Mouse (Mus musculus) stomach, embryonic 15.5 days (tissue): Measurements from ENCODE around the gene Atp23. TPM values are rescaled to one million over a fixed set of nuclear protein-coding genes. Genes with fewer than 3 reads are reported as not detected.

ENCODE experiments used
- ATAC-seq: fragments of 200-750 bp; cut with Nextera tagmentation; 2 replicates; pipeline ENCODE4 v1.8.0; 2017; ENCODE audit warnings: low read depth, moderate number of reproducible peaks, moderate TSS enrichment; ENCODE audit not compliant: insufficient read depth, low FRiP score
- H3K27ac ChIP-seq: fragments of 300-500 bp; sonication (generic); 2 replicates; pipeline ENCODE4 v1.5.1; 2015; ENCODE audit warnings: mild to moderate bottlenecking, inconsistent platforms
- H3K27me3 ChIP-seq: fragments of 300-500 bp; sonication (generic); replicated peaks from 2 replicates; pipeline ENCODE4 v1.6.1; 2015; ENCODE audit warnings: inconsistent platforms
- H3K36me3 ChIP-seq: fragments of 300-500 bp; sonication (generic); 2 replicates; pipeline ENCODE4 v1.6.1; 2015; ENCODE audit warnings: inconsistent platforms
- H3K4me1 ChIP-seq: fragments of 300-500 bp; sonication (generic); 2 replicates; pipeline ENCODE4 v1.6.1; 2015; ENCODE audit warnings: inconsistent platforms
- H3K4me2 ChIP-seq: fragments of 300-500 bp; sonication (generic); 2 replicates; pipeline ENCODE4 v1.6.1; 2015; ENCODE audit warnings: mild to moderate bottlenecking, inconsistent platforms
- H3K4me3 ChIP-seq: fragments of 300-500 bp; sonication (generic); replicated peaks from 2 replicates; pipeline ENCODE4 v1.5.1; 2015; ENCODE audit warnings: inconsistent platforms
- H3K9ac ChIP-seq: fragments of 300-500 bp; sonication (generic); 2 replicates; pipeline ENCODE4 v1.6.1; 2015; ENCODE audit warnings: inconsistent platforms
- H3K9me3 ChIP-seq: fragments of 300-500 bp; sonication (generic); 2 replicates; pipeline ENCODE4 v1.6.1; 2016; ENCODE audit warnings: inconsistent platforms
- WGBS: fragments of 180-500 bp; shearing (Covaris S2); methylation state at CpG from one replicate; pipeline ENCODE4 v1.1.7; 2015; 5-methylcytosine and 5-hydroxymethylcytosine counted together
- polyA plus RNA-seq: library from polyadenylated mRNA; unstranded; fragments of >200 nt; fragmentation: Nextera tagmentation; extraction: Ambion mirVana; gene quantifications from 2 replicates; pipeline ENCODE4 v1.2.1, GENCODE M21; 2015

The Atp23 gene
- polyA plus RNA-seq, 1 experiment from 2014 or later: 18.2 TPM

- 46% methylated on average over 3 of the region's 3 CpGs for WGBS
- peak overlapping the region; percentile 99 for H3K27ac ChIP-seq
- H3K9ac ChIP-seq: no peak overlapping the region; the same call in 1 of the 2 replicates
- H3K4me1 ChIP-seq: peaks cover 45% of the 10 kb centered on the region
- H3K4me3 ChIP-seq: no peak overlapping the region
- H3K27me3 ChIP-seq: no peaks in the 10 kb centered on the region
- no peak for ATAC-seq
- H3K4me2 ChIP-seq: peak overlapping the region; percentile 80; the same call in 1 of the 2 replicates
- H3K36me3 ChIP-seq: no peaks in the 10 kb centered on the region
- H3K9me3 ChIP-seq: no peaks in the 10 kb centered on the region
Observed at GRCm38 (mm10) chr10:126929543-126929942, 28.4 kb upstream of the Atp23 start.

GRCm38 (mm10) chr10:126928819-126929206 lies 27.7 kb upstream of the Atp23 start:
- WGBS: 23% methylated on average over 12 of the region's 12 CpGs
- ATAC-seq: no peak
- H3K9me3 ChIP-seq: no peaks in the 10 kb centered on the region
- peaks cover 43% of the 10 kb centered on the region for H3K4me1 ChIP-seq
- no peaks in the 10 kb centered on the region for H3K36me3 ChIP-seq
- peak overlapping the region; percentile 50 for H3K4me3 ChIP-seq
- H3K27me3 ChIP-seq: no peaks in the 10 kb centered on the region
- H3K27ac ChIP-seq: peak overlapping the region; percentile 99
- H3K4me2 ChIP-seq: peak overlapping the region; percentile 80
- H3K9ac ChIP-seq: no peak overlapping the region; the same call in 1 of the 2 replicates

DNA sequence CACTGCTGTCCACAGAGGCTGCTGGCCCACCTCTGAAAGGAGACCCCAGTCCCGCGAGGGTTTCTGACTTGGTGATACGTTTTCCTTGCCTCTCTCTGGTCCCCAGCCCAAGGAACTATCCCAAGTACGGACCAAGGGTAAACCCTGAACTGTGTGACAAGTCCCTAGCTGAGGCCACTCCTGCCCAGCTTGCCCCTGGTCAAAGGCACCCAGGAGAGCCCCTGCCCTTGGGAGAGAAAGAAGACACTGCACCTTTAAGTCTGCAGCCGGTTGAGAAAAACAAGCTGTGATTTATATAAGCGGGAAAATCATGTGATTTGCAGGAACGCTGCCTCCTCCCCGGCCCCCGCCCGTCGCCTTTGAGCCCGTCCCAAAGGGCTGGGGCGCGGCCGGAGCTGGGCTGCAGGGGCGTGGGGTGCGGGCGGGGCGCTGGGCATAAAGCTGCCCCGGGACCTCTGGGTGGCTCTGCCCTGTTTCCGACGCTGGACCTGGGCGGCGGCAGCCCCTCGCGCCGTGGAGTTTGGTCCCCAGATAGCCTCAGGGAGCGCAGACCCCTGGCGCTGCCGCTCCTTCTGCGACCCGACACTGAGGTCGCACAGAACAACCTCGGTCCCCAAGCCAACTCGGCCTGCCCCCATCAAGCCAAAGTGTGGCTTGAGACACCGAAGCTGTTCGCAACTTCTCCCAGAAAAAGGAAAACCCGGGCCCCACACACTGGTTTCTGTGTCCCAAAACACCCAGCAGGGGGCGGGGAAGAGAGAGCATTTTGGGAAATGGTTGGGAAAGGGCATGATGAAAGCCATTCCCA lies 27.1 kb upstream of the Atp23 start:
- ATAC-seq: peak; percentile 75
- peak overlapping the region; percentile 46 for H3K9ac ChIP-seq
- H3K27ac ChIP-seq: peak overlapping the region; percentile 99
- H3K4me1 ChIP-seq: peaks cover 43% of the 10 kb centered on the region
- H3K4me3 ChIP-seq: peak overlapping the region; percentile 50
- under 1% methylated on average over 39 of the region's 39 CpGs for WGBS
- no peaks in the 10 kb centered on the region for H3K27me3 ChIP-seq
- H3K4me2 ChIP-seq: peak overlapping the region; percentile 80
- H3K36me3 ChIP-seq: no peaks in the 10 kb centered on the region
- no peaks in the 10 kb centered on the region for H3K9me3 ChIP-seq

DNA sequence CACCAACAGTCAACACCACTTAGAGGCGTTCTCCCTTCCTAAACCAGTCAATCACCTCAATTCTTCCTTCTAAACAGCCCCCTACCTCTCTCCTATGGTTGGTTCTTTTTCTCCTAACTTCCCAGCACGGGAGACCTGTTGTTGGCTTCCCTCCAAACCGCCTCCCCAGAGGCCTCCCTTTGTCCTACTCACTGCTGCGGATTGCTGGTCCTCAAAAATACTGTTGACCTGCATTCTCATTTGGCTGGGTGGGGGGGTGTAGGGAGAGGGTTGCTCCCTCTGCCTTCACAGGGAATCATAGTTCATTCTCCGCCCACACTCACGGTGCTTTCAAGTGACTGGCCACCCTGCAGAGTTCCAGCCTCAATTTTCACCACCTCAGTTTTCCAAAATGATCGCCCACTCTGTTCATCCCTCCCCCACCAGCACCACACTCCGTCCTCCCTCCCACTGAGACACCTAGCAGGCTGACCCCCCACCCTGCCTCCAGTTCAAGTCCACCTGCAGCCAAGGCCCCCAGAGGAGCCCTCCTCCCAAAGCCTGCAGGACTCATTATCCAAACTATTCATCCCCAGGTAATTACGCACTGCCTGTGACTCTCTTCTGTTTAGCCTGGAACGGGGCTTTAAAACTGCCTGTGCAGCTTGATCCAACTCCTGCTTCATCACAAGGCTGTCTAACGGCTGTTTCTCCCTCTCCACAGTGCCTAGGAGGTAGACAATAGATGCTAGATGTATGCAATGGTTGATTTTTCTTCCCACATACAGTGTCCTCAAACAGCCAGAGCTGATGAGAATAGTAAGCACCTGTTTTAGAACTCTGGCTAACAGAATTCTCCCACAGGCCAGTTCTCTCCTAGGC lies 26.2 kb upstream of the Atp23 start:
- Histone ChIP-seq H3K4me1 (peaks cover 43% of the 10 kb centered on the region), H3K9ac (no peak overlapping the region), H3K27me3 (no peaks in the 10 kb centered on the region), H3K4me3 (peak overlapping the region; percentile 50), H3K9me3 (no peaks in the 10 kb centered on the region), H3K4me2 (peak overlapping the region; percentile 80), H3K27ac (peak overlapping the region; percentile 99), H3K36me3 (no peaks in the 10 kb centered on the region)
- WGBS: 23% methylated on average over 11 of the region's 11 CpGs
- no peak for ATAC-seq

DNA sequence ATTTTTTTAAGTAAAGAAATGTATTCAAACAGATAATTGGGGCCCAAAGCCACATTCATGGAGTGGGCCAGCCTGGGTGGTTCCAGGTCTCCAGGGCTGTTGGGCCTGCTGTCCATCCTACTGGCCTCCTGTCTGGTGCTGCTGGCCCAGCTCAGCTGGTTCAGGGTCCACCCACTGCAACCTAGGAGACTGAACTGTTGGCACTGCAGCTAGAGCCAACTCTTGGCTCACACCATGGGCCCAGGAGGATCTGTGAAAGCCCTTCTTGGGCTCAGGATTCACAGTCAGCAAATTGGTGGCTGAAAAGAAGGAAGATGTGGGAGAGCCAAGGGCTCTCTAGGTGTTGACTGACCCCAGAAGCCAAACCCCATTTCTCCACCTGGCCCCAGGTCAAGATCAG lies 24.2 kb upstream of the Atp23 start:
- Histone ChIP-seq H3K27ac (no peak overlapping the region), H3K9ac (no peak overlapping the region), H3K4me2 (no peak overlapping the region), H3K9me3 (no peaks in the 10 kb centered on the region), H3K36me3 (no peaks in the 10 kb centered on the region), H3K27me3 (no peaks in the 10 kb centered on the region), H3K4me3 (no peak overlapping the region), H3K4me1 (peaks cover 34% of the 10 kb centered on the region)
- no peak for ATAC-seq

- H3K4me1 ChIP-seq: peaks cover 21% of the 10 kb centered on the region
- H3K27me3 ChIP-seq: no peaks in the 10 kb centered on the region
- no peak overlapping the region for H3K4me2 ChIP-seq
- no peak overlapping the region for H3K27ac ChIP-seq
- 59% methylated on average over 3 of the region's 3 CpGs for WGBS
- H3K9me3 ChIP-seq: peaks cover 2% of the 10 kb centered on the region; the same call in 1 of the 2 replicates
- no peaks in the 10 kb centered on the region for H3K36me3 ChIP-seq
- H3K4me3 ChIP-seq: no peak overlapping the region
- H3K9ac ChIP-seq: no peak overlapping the region
- no peak for ATAC-seq
Observed at GRCm38 (mm10) chr10:126924087-126924486, 22.9 kb upstream of the Atp23 start.

- WGBS: 96% methylated on average over 3 of the region's 3 CpGs
Observed at GRCm38 (mm10) chr10:126920220-126920619, 19.1 kb upstream of the Atp23 start.

DNA sequence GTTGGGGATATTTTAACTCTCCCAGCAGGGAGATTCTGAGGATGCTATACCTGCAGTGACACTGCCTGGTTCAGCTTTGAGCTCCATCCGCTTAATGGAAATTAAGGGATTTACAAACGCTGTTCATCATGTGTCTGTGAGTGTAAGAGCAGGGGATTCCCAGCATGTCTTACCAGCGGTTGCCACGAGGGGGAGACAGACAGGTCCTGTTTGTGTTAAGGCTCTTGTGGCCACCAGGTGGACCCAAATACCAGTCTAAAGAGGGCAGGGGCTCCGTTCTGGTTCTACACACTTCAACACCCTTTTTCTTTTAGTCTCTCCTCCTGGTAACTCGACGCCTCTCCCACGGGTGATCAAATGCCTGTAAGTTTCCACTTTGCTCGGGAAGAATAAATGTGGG lies 17.9 kb upstream of the Atp23 start:
- Histone ChIP-seq H3K27ac (no peak overlapping the region; the same call in 1 of the 2 replicates), H3K9me3 (peaks cover 2% of the 10 kb centered on the region; the same call in 1 of the 2 replicates), H3K4me3 (no peak overlapping the region), H3K4me1 (no peaks in the 10 kb centered on the region), H3K36me3 (no peaks in the 10 kb centered on the region), H3K27me3 (no peaks in the 10 kb centered on the region), H3K9ac (no peak overlapping the region), H3K4me2 (no peak overlapping the region)
- ATAC-seq: peak; percentile 67; the same call in 1 of the 2 replicates
- WGBS: 1% methylated on average over 9 of the region's 9 CpGs

More at GRCm38 (mm10) chr10:126920220-126920619, 19.1 kb upstream of the Atp23 start:
- H3K27ac ChIP-seq: no peak overlapping the region
- no peaks in the 10 kb centered on the region for H3K36me3 ChIP-seq
- no peak overlapping the region for H3K9ac ChIP-seq
- H3K4me3 ChIP-seq: no peak overlapping the region
- no peaks in the 10 kb centered on the region for H3K27me3 ChIP-seq
- no peaks in the 10 kb centered on the region for H3K4me1 ChIP-seq
- H3K4me2 ChIP-seq: no peak overlapping the region
- no peak for ATAC-seq
- H3K9me3 ChIP-seq: peaks cover 2% of the 10 kb centered on the region; the same call in 1 of the 2 replicates

DNA sequence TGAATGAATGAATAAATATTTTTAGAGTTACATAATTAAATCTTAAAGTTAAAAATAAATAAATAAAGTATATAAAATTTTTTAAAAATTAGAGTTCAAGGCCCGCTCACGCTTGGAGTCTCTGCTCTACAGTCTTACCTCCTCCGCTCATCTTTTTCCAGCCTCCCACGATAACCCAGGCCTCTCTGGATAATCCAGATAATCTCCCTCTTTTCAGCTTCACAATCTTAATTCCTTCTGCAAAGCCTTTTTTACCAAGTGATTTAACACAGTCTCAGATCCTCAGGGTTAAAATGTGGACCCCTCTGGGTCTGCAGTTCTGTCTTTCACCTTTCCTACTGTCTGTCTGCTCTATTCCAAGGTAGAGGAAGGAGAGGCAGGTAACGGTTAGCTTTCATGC lies 13.1 kb upstream of the Atp23 start:
- H3K27ac ChIP-seq: no peak overlapping the region
- no peak overlapping the region for H3K4me3 ChIP-seq
- no peak overlapping the region for H3K4me2 ChIP-seq
- no peaks in the 10 kb centered on the region for H3K9me3 ChIP-seq
- no peaks in the 10 kb centered on the region for H3K36me3 ChIP-seq
- no peak overlapping the region for H3K9ac ChIP-seq
- 91% methylated on average over 5 of the region's 5 CpGs for WGBS
- no peaks in the 10 kb centered on the region for H3K27me3 ChIP-seq
- ATAC-seq: no peak
- no peaks in the 10 kb centered on the region for H3K4me1 ChIP-seq

GRCm38 (mm10) chr10:126911479-126911878 lies 10.3 kb upstream of the Atp23 start:
- Histone ChIP-seq H3K4me2 (no peak overlapping the region), H3K27ac (no peak overlapping the region), H3K36me3 (no peaks in the 10 kb centered on the region), H3K27me3 (no peaks in the 10 kb centered on the region), H3K4me1 (no peaks in the 10 kb centered on the region), H3K4me3 (no peak overlapping the region), H3K9me3 (no peaks in the 10 kb centered on the region), H3K9ac (no peak overlapping the region)
- WGBS: 89% methylated on average over 1 of the region's 1 CpGs
- no peak for ATAC-seq

DNA sequence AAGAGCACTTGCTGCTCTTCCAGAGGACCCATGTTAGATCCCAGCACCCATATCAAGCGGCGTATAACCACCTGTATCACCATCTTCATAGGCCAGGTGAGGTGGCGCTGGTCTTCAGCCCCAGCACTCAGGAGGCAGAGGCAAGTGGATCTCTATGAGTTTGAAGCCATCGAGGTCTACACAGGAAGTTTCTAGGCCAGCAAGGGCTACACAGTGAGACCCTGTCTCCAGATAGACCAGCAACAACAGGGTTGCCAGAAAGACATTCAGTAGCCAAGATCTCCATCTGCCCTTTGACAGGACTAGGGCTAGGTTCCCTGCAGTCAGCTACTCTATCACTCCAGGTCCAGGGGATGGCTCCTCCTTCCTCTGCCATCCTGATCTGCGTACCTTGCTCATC lies 5.7 kb upstream of the Atp23 start:
- WGBS: 89% methylated on average over 5 of the region's 5 CpGs
- Histone ChIP-seq H3K9me3 (no peaks in the 10 kb centered on the region), H3K4me1 (no peaks in the 10 kb centered on the region), H3K4me2 (no peak overlapping the region), H3K9ac (no peak overlapping the region), H3K4me3 (no peak overlapping the region), H3K27ac (no peak overlapping the region), H3K27me3 (no peaks in the 10 kb centered on the region), H3K36me3 (no peaks in the 10 kb centered on the region)
- ATAC-seq: no peak

DNA sequence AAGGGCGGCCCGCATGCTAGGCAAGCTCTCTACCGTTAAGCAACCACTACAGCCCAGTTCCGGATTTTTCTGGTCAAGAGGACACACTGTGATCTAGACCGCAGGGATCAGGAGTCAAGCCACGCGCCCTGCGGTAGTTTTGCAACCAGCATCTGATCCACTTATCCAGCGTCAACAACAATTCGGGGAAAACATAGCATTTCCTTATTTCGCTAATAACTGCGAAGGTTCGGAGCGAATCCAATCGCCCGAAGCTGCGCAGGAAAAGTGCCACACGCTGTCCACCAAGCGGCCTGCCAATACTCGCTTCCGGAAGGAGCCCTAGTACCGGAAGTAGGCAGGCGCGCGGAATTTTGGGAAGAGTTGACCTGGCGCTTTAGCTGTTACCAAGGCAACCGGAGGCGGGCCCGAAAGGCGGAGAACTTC lies 4.5 kb upstream of the Atp23 start:
- WGBS: 1% methylated on average over 30 of the region's 30 CpGs
- Histone ChIP-seq H3K27me3 (no peaks in the 10 kb centered on the region), H3K9ac (peak overlapping the region; percentile 56; the same call in 1 of the 2 replicates), H3K9me3 (no peaks in the 10 kb centered on the region), H3K4me1 (peaks cover 3% of the 10 kb centered on the region; the same call in 1 of the 2 replicates), H3K4me2 (peak overlapping the region; percentile 70), H3K36me3 (no peaks in the 10 kb centered on the region), H3K27ac (peak overlapping the region; percentile 83), H3K4me3 (peak overlapping the region; percentile 51)
- peak; percentile 78 for ATAC-seq
